Mouse (Mus musculus) gastrocnemius, adult 18-20 months (tissue): ENCODE measurements at regions not wholly inside any gene's neighbourhood (a gene's known extent, or its start where the extent isn't known, plus 50 kb on each side); places are given as distances from the start of the nearest gene placed in this dataset.
"Not testable (repeated sequence)": the region's sequence is repeated elsewhere in the genome, so short reads cannot be mapped to it uniquely, and the experiment has no call there.

Experiments used
- DNase-seq: peaks from one replicate; pipeline ENCODE4 v3.0.0; 2021; ENCODE audit warnings: low spot score

- no peak for DNase-seq
Measured at GRCm38 (mm10) chr15:24419186-24419585, 994.4 kb downstream of the Basp1 start.

DNA sequence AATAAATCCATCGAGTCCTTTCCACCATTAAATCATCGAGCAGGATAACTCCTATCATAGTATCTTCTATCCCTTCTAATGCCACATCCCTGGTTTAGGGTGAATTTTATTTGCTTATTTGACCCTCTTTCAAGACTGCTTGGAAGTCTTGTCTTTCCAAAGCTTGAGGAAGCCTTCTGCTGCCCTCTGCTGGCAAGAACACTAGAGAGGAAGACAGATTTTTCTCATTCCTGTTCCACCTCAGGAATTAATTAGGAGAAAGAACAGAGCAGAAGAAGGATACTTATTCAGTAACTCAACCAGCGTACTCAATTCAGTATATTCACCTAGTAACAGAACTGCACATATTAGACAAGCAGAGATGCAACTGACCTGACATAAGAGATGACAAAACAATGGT, 1005.9 kb downstream of the Basp1 start:
- no peak for DNase-seq

GRCm38 (mm10) chr15:24405305-24405704, 1008.3 kb downstream of the Basp1 start:
- no peak for DNase-seq

DNA sequence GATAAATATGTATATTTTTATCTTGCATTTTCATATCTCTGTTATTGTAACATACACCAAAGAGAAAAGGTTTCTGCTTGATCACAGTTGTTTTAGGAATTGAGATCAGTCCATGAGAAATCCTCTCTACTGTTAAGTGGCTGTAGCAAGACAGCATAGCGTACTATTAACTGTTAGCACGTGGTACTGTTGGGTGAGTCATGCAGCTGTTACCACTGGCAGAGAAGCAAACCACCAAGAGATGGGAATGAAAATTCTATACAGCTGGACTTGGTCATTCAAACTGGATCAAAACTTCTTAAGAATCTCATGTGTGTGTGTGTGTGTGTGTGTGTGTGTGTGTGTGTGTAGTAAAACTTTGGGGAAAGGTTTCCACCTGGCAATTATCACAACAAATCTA, 1013.5 kb downstream of the Basp1 start:
- DNase-seq = no peak

- DNase-seq = no peak
Measured at GRCm38 (mm10) chr15:24358398-24358797, 1055.2 kb downstream of the Basp1 start.

- no peak for DNase-seq
Measured at GRCm38 (mm10) chr15:24348975-24349560, 1064.5 kb downstream of the Basp1 start.

GRCm38 (mm10) chr15:24335876-24336275, 1077.7 kb downstream of the Basp1 start:
- DNase-seq = not testable (repeated sequence)

DNA sequence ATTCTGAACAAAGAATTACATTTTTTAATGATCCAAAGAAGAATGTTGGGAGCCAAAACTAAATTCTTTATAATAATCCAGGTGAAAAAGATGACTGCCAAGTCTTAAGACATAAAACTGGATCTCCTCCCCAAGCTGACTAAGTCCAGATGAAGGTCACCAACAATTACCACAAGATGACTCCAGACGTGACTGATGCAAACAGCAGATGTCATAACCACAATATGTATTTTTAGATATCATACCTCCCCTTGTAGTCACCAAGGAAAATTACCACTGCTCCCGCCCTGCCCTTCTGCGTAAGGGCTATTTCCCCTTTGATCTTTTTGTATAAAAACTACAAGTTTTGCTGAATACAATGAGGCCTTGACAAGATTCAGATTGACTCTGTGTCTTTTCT, 1110.4 kb downstream of the Basp1 start:
- not testable (repeated sequence) for DNase-seq

GRCm38 (mm10) chr15:24297236-24297635, 1116.3 kb downstream of the Basp1 start:
- DNase-seq = no peak

- DNase-seq = no peak
Measured at GRCm38 (mm10) chr15:24296798-24297197, 1116.8 kb downstream of the Basp1 start.

GRCm38 (mm10) chr15:24275100-24275499, 1138.5 kb downstream of the Basp1 start:
- DNase-seq = no peak

GRCm38 (mm10) chr15:24267360-24267759, 1146.2 kb downstream of the Basp1 start:
- DNase-seq = no peak
